Mouse (Mus musculus): Measurements from ENCODE around the gene Ppm1m. TPM values are rescaled to one million over a fixed set of nuclear protein-coding genes. Genes with fewer than 3 reads are reported as not detected.
A peak's percentile ranks its signal among the peaks of the same experiment; 100 is the strongest.

Gene Ppm1m
- total and polyA plus RNA-seq, 2 experiments = 13.7 to 22.7 TPM

DNA sequence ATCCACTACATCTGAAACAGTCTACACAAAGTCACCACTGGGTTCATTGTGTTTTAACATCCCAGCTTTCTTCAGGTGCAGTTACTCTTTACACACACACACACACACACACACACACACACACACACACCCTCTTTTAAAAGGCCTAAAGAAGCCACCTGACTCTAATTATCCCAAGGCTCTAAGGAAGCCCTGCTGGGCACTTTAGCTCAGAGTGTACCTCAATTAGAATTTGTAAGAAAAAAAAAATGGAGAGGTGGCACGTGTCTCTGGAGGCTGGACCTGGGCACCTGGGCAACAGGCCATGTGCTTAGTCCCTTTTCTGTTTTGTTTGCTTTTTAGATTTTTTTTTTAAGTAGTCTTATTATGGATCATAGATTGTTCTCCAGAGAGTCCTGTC lies 31.8 kb downstream of the Ppm1m start:
- Histone ChIP-seq H3K9ac (ENCODE audit: low read depth, low read length) (no peak overlapping the region), H3K27ac (replicated peaks; ENCODE audit: insufficient read depth, low read depth, low read length) (no peak overlapping the region), H3K79me2 (ENCODE audit: control insufficient read depth, insufficient read depth, low read length) (peaks cover 3% of the 10 kb centered on the region; the same call in 1 of the 2 replicates), H3K4me1 (ENCODE audit: control insufficient read depth, insufficient read depth, low read length) (peaks cover 2% of the 10 kb centered on the region; the same call in 1 of the 2 replicates), H3K4me3 (ENCODE audit: insufficient read depth, low read depth, low read length) (no peak overlapping the region), H3K27me3 (ENCODE audit: control insufficient read depth, insufficient read depth, low read length) (no peaks in the 10 kb centered on the region), H3K36me3 (ENCODE audit: control insufficient read depth, insufficient read depth, low read length) (no peaks in the 10 kb centered on the region)
- no peak for DNase-seq (ENCODE audit: extremely low read depth, low read depth, low spot score)
- TF ChIP-seq POLR2A (IDR thresholded peaks at IDR 0.05; ENCODE audit: extremely low read depth, insufficient read depth, low read length) = no peak
- TF ChIP-seq CTCF (IDR thresholded peaks at IDR 0.05; ENCODE audit: low read depth, low read length) = no peak
- 28% methylated on average over 1 of the region's 1 CpGs for WGBS

DNA sequence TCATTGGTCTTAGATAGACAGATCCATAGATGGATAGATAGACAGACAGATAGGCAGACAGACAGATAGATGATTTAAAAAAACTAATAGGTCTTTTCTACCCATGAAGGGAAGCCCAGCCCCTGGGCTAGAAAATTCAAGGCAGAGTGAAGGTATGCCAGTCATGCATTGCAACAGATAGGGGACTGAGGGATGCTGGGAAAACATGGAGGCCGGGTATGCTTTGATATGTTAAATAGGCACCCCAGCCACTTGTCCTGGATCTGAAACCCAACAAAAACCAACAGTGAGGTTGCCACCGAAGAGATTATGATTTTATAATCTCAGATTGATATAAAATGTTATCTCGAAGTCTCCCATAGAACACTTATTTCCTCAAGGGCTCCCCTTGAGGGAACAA lies 32.3 kb downstream of the Ppm1m start:
- DNase-seq (ENCODE audit: extremely low read depth, low read depth, low spot score) = no peak
- no peak overlapping the region for H3K4me3 ChIP-seq (ENCODE audit: insufficient read depth, low read depth, low read length)

DNA sequence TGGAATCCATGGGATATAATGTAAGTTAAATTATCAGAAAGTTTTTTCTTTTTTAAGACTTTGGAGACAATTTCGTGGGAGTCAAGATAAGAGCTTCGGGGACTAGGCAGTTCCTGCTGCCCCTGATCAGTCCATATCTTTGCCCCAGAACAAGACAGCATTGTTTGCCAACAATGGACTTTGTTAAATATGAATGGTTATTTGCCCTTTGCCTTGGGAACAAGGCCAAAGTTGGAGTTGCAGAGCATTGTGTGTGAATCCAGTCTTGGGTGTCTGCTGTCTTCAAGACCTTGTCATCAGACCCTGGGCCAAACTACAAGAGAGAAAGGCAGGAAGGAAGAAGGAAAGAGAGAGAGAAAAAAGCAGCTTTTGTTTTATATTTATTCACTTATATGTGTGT lies 32.8 kb downstream of the Ppm1m start:
- Histone ChIP-seq H3K9ac (ENCODE audit: low read depth, low read length) (no peak overlapping the region), H3K27ac (replicated peaks; ENCODE audit: insufficient read depth, low read depth, low read length) (no peak overlapping the region), H3K27me3 (ENCODE audit: control insufficient read depth, insufficient read depth, low read length) (no peaks in the 10 kb centered on the region), H3K36me3 (ENCODE audit: control insufficient read depth, insufficient read depth, low read length) (no peaks in the 10 kb centered on the region), H3K79me2 (ENCODE audit: control insufficient read depth, insufficient read depth, low read length) (peaks cover 3% of the 10 kb centered on the region; the same call in 1 of the 2 replicates), H3K4me1 (ENCODE audit: control insufficient read depth, insufficient read depth, low read length) (peaks cover 2% of the 10 kb centered on the region; the same call in 1 of the 2 replicates), H3K4me3 (ENCODE audit: insufficient read depth, low read depth, low read length) (no peak overlapping the region)
- DNase-seq (ENCODE audit: extremely low read depth, low read depth, low spot score) = no peak
- 45% methylated on average over 2 of the region's 2 CpGs for WGBS
- TF ChIP-seq POLR2A (IDR thresholded peaks at IDR 0.05; ENCODE audit: extremely low read depth, insufficient read depth, low read length) (no peak), CTCF (IDR thresholded peaks at IDR 0.05; ENCODE audit: low read depth, low read length) (no peak)

More for the DNA sequence above, 32.3 kb downstream of the Ppm1m start:
- peaks cover 2% of the 10 kb centered on the region; the same call in 1 of the 2 replicates for H3K4me1 ChIP-seq (ENCODE audit: control insufficient read depth, insufficient read depth, low read length)
- H3K79me2 ChIP-seq (ENCODE audit: control insufficient read depth, insufficient read depth, low read length) = peaks cover 3% of the 10 kb centered on the region; the same call in 1 of the 2 replicates
- no peaks in the 10 kb centered on the region for H3K36me3 ChIP-seq (ENCODE audit: control insufficient read depth, insufficient read depth, low read length)
- H3K9ac ChIP-seq (ENCODE audit: low read depth, low read length) = no peak overlapping the region
- WGBS = 82% methylated on average over 3 of the region's 3 CpGs
- no peaks in the 10 kb centered on the region for H3K27me3 ChIP-seq (ENCODE audit: control insufficient read depth, insufficient read depth, low read length)
- no peak overlapping the region for H3K27ac ChIP-seq (replicated peaks; ENCODE audit: insufficient read depth, low read depth, low read length)
- TF ChIP-seq POLR2A (IDR thresholded peaks at IDR 0.05; ENCODE audit: extremely low read depth, insufficient read depth, low read length) (no peak), CTCF (IDR thresholded peaks at IDR 0.05; ENCODE audit: low read depth, low read length) (no peak)

DNA sequence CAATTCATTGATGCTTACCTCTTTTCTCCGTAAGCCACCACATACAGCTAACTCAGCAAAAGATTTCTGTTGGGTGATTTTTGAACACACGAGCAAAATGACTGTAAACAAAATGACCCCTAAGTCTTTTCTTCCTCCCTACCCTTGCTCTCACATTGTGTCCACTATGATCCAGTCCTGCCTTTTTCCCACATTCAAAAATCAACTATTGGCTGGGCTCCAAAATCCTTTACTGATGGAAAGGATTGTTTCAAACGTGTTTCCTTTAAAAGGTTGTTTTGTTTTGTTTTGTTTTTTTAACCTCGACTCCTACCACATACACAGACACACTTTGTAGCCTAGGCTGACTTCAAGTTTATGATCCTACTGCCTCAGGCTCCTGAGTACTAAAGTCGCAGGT lies 39.1 kb downstream of the Ppm1m start:
- Histone ChIP-seq H3K4me1 (ENCODE audit: control insufficient read depth, insufficient read depth, low read length) (peaks cover 25% of the 10 kb centered on the region), H3K79me2 (ENCODE audit: control insufficient read depth, insufficient read depth, low read length) (peaks cover 13% of the 10 kb centered on the region; the same call in 1 of the 2 replicates), H3K27me3 (ENCODE audit: control insufficient read depth, insufficient read depth, low read length) (no peaks in the 10 kb centered on the region), H3K9ac (ENCODE audit: low read depth, low read length) (peak overlapping the region; percentile 85), H3K27ac (replicated peaks; ENCODE audit: insufficient read depth, low read depth, low read length) (peak overlapping the region; percentile 97), H3K36me3 (ENCODE audit: control insufficient read depth, insufficient read depth, low read length) (peaks cover 5% of the 10 kb centered on the region; the same call in 1 of the 2 replicates), H3K4me3 (ENCODE audit: insufficient read depth, low read depth, low read length) (peak overlapping the region; percentile 60)
- TF ChIP-seq CTCF (IDR thresholded peaks at IDR 0.05; ENCODE audit: low read depth, low read length) (no peak), POLR2A (IDR thresholded peaks at IDR 0.05; ENCODE audit: extremely low read depth, insufficient read depth, low read length) (no peak)
- DNase-seq (ENCODE audit: extremely low read depth, low read depth, low spot score) = no peak
- WGBS = 44% methylated on average over 5 of the region's 5 CpGs

DNA sequence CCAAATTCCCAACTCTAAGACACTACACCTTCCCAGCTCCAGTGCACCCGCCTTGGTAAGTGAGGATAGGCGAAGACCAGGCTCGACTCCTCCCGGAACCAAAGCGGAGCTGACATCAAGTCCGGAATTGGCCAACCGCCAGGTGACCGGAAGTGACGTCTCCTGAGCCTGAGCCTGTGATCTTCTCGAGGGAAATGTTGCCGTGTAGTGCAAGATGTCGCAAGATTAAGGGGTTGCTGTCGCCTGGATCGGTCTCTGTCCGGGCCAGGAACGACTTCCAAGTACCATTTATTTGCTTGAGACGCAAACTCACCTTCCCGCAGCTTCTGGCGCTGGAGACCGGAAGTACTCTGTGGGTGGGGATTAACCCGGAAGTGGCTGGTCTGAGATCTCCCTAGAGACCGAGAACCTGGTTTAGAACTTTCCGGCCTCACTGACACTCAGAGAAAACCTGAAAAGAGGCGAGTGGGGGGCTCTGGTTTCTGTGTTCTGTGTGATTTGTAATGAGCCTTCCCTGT lies 39.7 kb downstream of the Ppm1m start:
- under 1% methylated on average over 24 of the region's 24 CpGs for WGBS
- TF ChIP-seq POLR2A (IDR thresholded peaks at IDR 0.05; ENCODE audit: extremely low read depth, insufficient read depth, low read length) = 0 out of 2 replicates have a peak, but pooled peaks have one; percentile 36
- no peak for TF ChIP-seq CTCF (IDR thresholded peaks at IDR 0.05; ENCODE audit: low read depth, low read length)
- Histone ChIP-seq H3K4me3 (ENCODE audit: insufficient read depth, low read depth, low read length) (peak overlapping the region; percentile 60), H3K27ac (replicated peaks; ENCODE audit: insufficient read depth, low read depth, low read length) (peak overlapping the region; percentile 97), H3K36me3 (ENCODE audit: control insufficient read depth, insufficient read depth, low read length) (peaks cover 7% of the 10 kb centered on the region; the same call in 1 of the 2 replicates), H3K79me2 (ENCODE audit: control insufficient read depth, insufficient read depth, low read length) (peaks cover 13% of the 10 kb centered on the region; the same call in 1 of the 2 replicates), H3K27me3 (ENCODE audit: control insufficient read depth, insufficient read depth, low read length) (no peaks in the 10 kb centered on the region), H3K9ac (ENCODE audit: low read depth, low read length) (peak overlapping the region; percentile 85), H3K4me1 (ENCODE audit: control insufficient read depth, insufficient read depth, low read length) (peaks cover 30% of the 10 kb centered on the region)
- peak; percentile 89 for DNase-seq (ENCODE audit: extremely low read depth, low read depth, low spot score)

DNA sequence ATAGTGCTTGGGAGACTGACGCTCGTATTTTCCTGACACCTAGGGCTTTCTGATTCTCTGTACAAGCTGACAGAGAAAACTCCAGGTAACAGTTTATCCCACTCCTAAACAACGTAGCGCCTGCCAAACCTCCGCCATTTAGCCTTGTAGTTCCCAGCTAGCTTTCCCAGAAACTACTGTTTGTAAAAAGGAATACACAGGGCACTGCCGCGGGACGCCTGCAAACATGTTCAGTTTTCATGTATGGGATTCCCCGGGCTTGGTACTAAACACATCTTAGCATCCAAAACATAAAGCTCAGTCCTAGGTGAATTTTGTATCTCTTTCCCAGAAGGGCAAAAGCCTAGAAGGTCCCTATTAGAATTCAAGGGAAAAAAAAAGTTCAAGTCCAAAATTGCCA lies 40.3 kb downstream of the Ppm1m start:
- peaks cover 13% of the 10 kb centered on the region; the same call in 1 of the 2 replicates for H3K79me2 ChIP-seq (ENCODE audit: control insufficient read depth, insufficient read depth, low read length)
- H3K36me3 ChIP-seq (ENCODE audit: control insufficient read depth, insufficient read depth, low read length) = peaks cover 13% of the 10 kb centered on the region; the same call in 1 of the 2 replicates
- DNase-seq (ENCODE audit: extremely low read depth, low read depth, low spot score) = no peak
- H3K27me3 ChIP-seq (ENCODE audit: control insufficient read depth, insufficient read depth, low read length) = no peaks in the 10 kb centered on the region
- no peak overlapping the region for H3K4me3 ChIP-seq (ENCODE audit: insufficient read depth, low read depth, low read length)
- TF ChIP-seq POLR2A (IDR thresholded peaks at IDR 0.05; ENCODE audit: extremely low read depth, insufficient read depth, low read length) = no peak
- TF ChIP-seq CTCF (IDR thresholded peaks at IDR 0.05; ENCODE audit: low read depth, low read length) = no peak
- no peak overlapping the region for H3K9ac ChIP-seq (ENCODE audit: low read depth, low read length)
- WGBS = 62% methylated on average over 9 of the region's 9 CpGs
- peaks cover 35% of the 10 kb centered on the region for H3K4me1 ChIP-seq (ENCODE audit: control insufficient read depth, insufficient read depth, low read length)
- peak overlapping the region; percentile 97 for H3K27ac ChIP-seq (replicated peaks; ENCODE audit: insufficient read depth, low read depth, low read length)

All from liver, adult 2 months (tissue).